Mouse (Mus musculus) C2C12 (cell line): ENCODE data around the gene Vps13d.

Source experiments
- CEBPB ChIP-seq: IDR thresholded peaks from one replicate; pipeline ENCODE4 v1.6.1; 2011; ENCODE audit warnings: low read depth, mild to moderate bottlenecking, control low read depth, moderate library complexity
- CTCF ChIP-seq: IDR thresholded peaks from one replicate; pipeline ENCODE4 v1.5.1; 2011; ENCODE audit not compliant: control insufficient read depth, insufficient read depth, insufficient read length
- FOSL1 ChIP-seq: IDR thresholded peaks from one replicate; pipeline ENCODE4 v1.8.0; 2011; ENCODE audit warnings: mild to moderate bottlenecking, low read length; ENCODE audit not compliant: poor library complexity, insufficient read depth, severe bottlenecking
- MAX ChIP-seq: IDR thresholded peaks from one replicate; pipeline ENCODE4 v1.6.1; 2011; ENCODE audit warnings: mild to moderate bottlenecking, control low read depth
- USF1 ChIP-seq: IDR thresholded peaks from one replicate; pipeline ENCODE4 v1.6.1; 2011; ENCODE audit warnings: low read depth, mild to moderate bottlenecking, control low read depth, moderate library complexity

DNA sequence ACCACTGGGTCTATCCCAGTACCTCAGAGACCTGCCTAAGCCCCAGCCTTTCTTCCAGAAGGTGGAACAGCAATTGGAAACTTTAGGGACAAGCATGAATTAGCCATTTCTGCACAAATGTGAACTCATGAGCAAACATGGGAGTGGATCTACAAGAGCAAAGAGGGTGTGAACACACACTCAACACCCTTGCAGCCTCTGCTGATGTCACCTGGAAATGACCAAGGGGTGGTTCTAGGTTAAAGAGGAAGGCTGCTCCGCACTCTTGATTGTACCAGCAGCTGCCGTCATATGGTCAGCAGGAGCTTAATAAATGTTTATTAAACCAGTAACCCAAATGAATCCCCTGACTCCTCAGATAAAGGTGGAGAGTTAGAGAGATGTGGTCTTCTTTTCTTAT, 35.8 kb upstream of the Vps13d start:
- TF ChIP-seq CTCF: no peak
- TF ChIP-seq CEBPB: no peak
- TF ChIP-seq USF1: no peak
- TF ChIP-seq MAX: no peak
- TF ChIP-seq FOSL1: no peak
